Mouse (Mus musculus) small intestine, adult 2 months (tissue): ENCODE data around the gene Cbx5.

Experiments
- CTCF ChIP-seq: fragments of 200-500 bp; IDR thresholded peaks from 2 replicates; pipeline ENCODE4 v1.5.1; 2012; ENCODE audit warnings: low read depth, mild to moderate bottlenecking, control low read depth, inconsistent platforms, low read length, moderate library complexity, mixed read lengths; ENCODE audit not compliant: insufficient replicate concordance, insufficient read length; ENCODE audit errors: extremely low read depth
- POLR2A ChIP-seq: fragments of 200-500 bp; IDR thresholded peaks from 2 replicates; pipeline ENCODE4 v1.6.1; 2012; ENCODE audit warnings: low read depth, mild to moderate bottlenecking, control low read depth, inconsistent platforms, low read length, moderate library complexity

DNA sequence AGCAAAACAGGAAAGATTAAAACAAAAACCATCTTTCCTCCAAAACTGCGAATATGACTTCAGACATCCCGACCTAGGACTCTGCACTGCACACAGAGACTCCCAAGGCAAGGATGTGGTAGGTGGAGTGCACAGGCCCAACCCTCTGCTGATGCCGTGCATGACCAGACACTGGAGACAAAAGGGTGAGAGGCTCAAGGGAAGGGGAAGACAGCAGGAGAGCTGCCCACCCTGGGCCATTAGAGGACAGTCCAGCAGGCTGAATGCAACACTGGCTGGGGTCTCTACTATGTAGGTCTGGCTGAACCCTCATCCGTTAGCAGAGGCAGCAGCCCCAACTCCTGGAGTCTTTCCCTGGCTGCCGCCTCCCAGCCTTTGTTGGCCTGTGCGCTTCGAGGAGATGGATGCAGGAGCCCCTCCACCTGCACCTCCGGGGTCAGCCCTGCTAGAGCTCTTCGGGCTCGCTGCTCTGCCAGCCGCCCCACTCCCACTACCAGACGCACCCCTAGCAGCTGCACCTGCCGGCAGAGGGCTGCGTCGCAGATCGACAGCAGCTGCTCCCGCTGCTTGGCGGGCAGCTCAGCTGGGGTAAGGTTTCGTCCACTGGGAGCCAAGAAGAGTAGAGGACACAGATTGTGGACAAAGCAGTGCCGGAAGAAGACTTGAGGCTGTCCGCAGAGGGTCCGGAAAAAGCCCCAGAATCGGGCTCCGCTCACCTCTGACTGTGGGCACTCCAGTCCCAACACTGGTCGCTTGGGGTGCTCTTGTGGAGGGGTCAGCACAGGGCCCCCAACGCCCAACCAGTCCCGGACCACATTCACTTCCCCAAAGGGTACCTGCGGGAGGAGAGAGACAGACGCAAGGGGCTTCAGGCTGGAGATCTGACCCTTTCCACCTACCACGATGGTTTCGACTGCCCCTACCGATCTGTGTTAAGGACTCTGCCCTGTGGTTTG, 84.0 kb downstream of the Cbx5 start:
- TF ChIP-seq CTCF: no peak
- TF ChIP-seq POLR2A: no peak
